Mouse (Mus musculus) myocyte (in vitro differentiated cells): ENCODE data around the gene Gm42669.

ENCODE experiments used
- CEBPB ChIP-seq: IDR thresholded peaks from 2 replicates; pipeline ENCODE4 v1.6.1; 2011; ENCODE audit warnings: mild to moderate bottlenecking, moderate library complexity; ENCODE audit not compliant: poor library complexity, insufficient read depth, severe bottlenecking
- MYOD1 ChIP-seq, 3 experiments: IDR thresholded peaks; one replicate each; pipeline ENCODE4 v1.6.1; 2011; ENCODE audit warnings: control low read depth in 2 of 3, low read depth in 2 of 3, mild to moderate bottlenecking in 2 of 3, moderate library complexity in 1 of 3; ENCODE audit not compliant: insufficient read length in 2 of 3, control insufficient read depth in 1 of 3
- POLR2A ChIP-seq: IDR thresholded peaks from one replicate; pipeline ENCODE4 v1.6.1; 2011; ENCODE audit warnings: low read depth, mild to moderate bottlenecking, control low read depth, moderate library complexity; ENCODE audit not compliant: insufficient read length
- POLR2AphosphoS2 ChIP-seq: IDR thresholded peaks from one replicate; pipeline ENCODE4 v1.6.1; 2011; ENCODE audit warnings: low read depth, control low read depth; ENCODE audit not compliant: insufficient read length
- SRF ChIP-seq: IDR thresholded peaks from one replicate; pipeline ENCODE4 v1.6.1; 2011; ENCODE audit warnings: low read depth; ENCODE audit not compliant: control insufficient read depth, insufficient read length

GRCm38 (mm10) chr5:107466501-107466900 lies 40.9 kb upstream of the Gm42669 start:
- TF ChIP-seq SRF (no peak), POLR2AphosphoS2 (no peak), POLR2A (no peak), MYOD1 (IDR thresholded peaks at IDR 0.05; ENCODE audit: control insufficient read depth in 1 of 3, insufficient read length in 2 of 3, low read depth in 2 of 3) (no peak), CEBPB (no peak)
